Mouse (Mus musculus) ES-E14 (cell line): ENCODE results near the gene Ctnnd2.

ENCODE experiments used
- CHD2 ChIP-seq: IDR thresholded peaks from 2 replicates; pipeline ENCODE4 v1.6.1; 2014; ENCODE audit warnings: mild to moderate bottlenecking, low read depth, low read length, inconsistent platforms
- HCFC1 ChIP-seq: IDR thresholded peaks from 2 replicates; pipeline ENCODE4 v1.6.1; 2012; ENCODE audit warnings: low read length, inconsistent platforms, borderline replicate concordance; ENCODE audit not compliant: insufficient read depth
- ZC3H11A ChIP-seq: IDR thresholded peaks from 2 replicates; pipeline ENCODE4 v1.6.1; 2012; ENCODE audit warnings: low read depth, mild to moderate bottlenecking, inconsistent platforms, low read length, borderline replicate concordance

- TF ChIP-seq HCFC1 (no peak), CHD2 (no peak), ZC3H11A (no peak)
These were observed 340.1 kb downstream of the Ctnnd2 start for GRCm38 (mm10) chr15:30512467-30512866.
